Mouse (Mus musculus): ENCODE results near the gene Srrm2. TPM values are rescaled to one million over a fixed set of nuclear protein-coding genes. Genes with fewer than 3 reads are reported as not detected.
A peak's percentile ranks its signal among the peaks of the same experiment; 100 is the strongest.

Gene Srrm2
- polyA plus RNA-seq, 1 experiment from 2014 or later = 399 TPM

- WGBS = 77% methylated on average over 3 of the region's 3 CpGs
- H3K4me1 ChIP-seq (replicated peaks) = peaks cover 25% of the 10 kb centered on the region
- no peak for ATAC-seq (ENCODE audit: insufficient number of reproducible peaks, low FRiP score)
- no peak overlapping the region for H3K27ac ChIP-seq (ENCODE audit: poor library complexity, severe bottlenecking)
- no peak overlapping the region for H3K4me2 ChIP-seq
- H3K4me3 ChIP-seq = no peak overlapping the region
- peaks cover 14% of the 10 kb centered on the region for H3K36me3 ChIP-seq
- H3K27me3 ChIP-seq (replicated peaks) = peaks cover 63% of the 10 kb centered on the region
- no peaks in the 10 kb centered on the region for H3K9me3 ChIP-seq (replicated peaks)
- H3K9ac ChIP-seq = no peak overlapping the region
Observed at GRCm38 (mm10) chr17:23747471-23747870, 42.9 kb upstream of the Srrm2 start.

DNA sequence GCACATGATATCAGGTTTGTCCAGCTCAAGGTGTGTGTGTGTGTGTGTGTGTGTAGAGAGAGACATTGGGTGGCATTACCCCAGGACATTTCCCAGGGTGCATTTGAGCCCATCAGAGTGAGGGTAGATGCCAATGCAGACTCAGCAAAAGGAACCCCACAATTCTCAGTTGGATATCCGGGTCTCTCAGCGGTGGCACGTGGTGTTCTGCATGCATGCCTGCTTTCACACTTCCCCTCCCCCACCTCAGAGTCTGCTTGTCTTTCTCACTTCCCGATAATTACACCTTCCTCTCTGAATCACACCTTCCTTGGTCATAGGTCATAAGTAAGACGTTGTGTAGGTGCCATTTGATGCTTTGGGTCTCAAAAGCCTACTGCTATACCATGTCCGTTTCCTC is 42.3 kb upstream of the Srrm2 start:
- Histone ChIP-seq H3K4me2 (no peak overlapping the region), H3K27me3 (replicated peaks) (peaks cover 58% of the 10 kb centered on the region), H3K9ac (no peak overlapping the region), H3K4me3 (no peak overlapping the region), H3K9me3 (replicated peaks) (no peaks in the 10 kb centered on the region), H3K4me1 (replicated peaks) (peaks cover 22% of the 10 kb centered on the region), H3K27ac (ENCODE audit: poor library complexity, severe bottlenecking) (no peak overlapping the region), H3K36me3 (peaks cover 19% of the 10 kb centered on the region)
- WGBS = 27% methylated on average over 6 of the region's 6 CpGs
- no peak for ATAC-seq (ENCODE audit: insufficient number of reproducible peaks, low FRiP score)

DNA sequence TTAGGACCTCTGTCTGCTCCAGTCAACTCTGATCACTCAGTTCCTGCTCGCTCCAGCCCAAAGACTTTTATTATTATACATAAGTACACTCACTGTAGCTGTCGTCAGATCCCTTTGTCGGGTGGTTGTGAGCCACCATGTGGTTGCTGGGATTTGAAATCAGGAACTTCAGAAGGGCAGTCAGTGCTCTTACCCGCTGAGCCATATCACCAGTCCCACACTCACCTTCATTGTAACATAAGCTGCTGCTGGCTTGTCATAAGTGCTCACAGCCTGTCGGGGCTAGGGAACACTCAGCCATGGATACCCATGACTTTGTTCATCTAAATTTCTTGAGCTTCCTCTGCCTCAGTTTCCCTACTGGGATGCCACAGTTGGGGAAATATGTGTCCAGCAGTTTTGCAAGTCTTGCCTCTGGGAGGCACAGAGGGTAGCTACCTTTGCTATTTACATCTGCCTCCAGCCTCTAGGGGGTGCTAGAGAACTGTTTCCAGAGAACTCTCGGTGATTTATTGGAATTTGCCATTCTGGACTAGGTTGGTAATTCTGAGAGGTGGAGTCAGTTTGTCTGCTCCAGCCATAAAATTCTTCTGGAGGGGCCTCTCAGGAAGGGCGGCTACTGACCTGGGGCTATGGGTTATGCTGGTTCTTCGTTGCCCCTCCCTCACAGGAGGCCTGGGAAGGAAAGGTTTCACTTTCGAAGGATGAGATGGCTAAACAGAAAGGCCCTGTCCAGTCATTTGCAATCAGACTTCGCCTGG is 41.5 kb upstream of the Srrm2 start:
- peak; percentile 16; the same call in 1 of the 2 replicates for ATAC-seq (ENCODE audit: insufficient number of reproducible peaks, low FRiP score)

DNA sequence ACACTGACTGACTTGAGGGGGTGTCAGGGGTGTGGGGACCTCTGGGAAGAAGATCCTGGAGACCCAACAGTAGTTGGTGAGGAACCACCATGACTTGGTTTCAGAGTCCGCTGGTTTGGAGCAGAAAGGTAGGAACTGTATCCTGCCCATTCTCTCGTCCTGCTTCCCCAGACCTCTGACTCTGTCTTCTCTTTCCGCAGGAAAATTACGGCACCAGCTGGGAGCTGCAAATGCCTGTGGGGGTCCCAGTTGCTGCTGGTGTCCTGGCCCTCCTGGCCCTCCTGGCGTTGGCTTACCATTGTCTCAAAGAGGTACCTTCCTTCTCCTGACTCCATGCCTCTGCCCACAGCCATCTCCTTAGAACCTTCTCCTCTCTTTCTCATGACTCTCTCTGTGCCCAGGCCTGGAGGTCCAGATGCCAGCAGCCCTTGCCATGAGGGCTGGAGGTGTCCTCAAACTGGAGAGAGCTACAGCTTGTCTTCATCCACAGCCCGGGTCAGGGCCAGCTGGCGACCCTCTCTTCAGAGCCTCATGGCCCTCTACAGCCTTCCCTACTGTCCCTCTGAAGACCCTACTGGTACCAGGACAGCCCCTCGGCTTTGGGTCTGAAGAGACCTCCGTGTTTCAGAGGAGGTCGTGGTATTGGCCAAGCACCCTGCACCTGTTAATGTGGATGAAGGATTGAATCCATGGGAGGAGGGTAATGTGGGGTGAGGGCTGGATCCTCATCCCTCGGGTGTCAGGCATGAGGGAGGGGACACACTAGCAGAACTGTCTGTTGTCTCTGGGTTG is 40.7 kb upstream of the Srrm2 start:
- peaks cover 42% of the 10 kb centered on the region for H3K27me3 ChIP-seq (replicated peaks)
- no peak; the same call in 1 of the 2 replicates for ATAC-seq (ENCODE audit: insufficient number of reproducible peaks, low FRiP score)
- peaks cover 34% of the 10 kb centered on the region for H3K36me3 ChIP-seq
- H3K4me1 ChIP-seq (replicated peaks) = peaks cover 18% of the 10 kb centered on the region
- H3K9ac ChIP-seq = no peak overlapping the region
- H3K4me2 ChIP-seq = peak overlapping the region; percentile 58
- H3K27ac ChIP-seq (ENCODE audit: poor library complexity, severe bottlenecking) = no peak overlapping the region
- H3K4me3 ChIP-seq = no peak overlapping the region
- 71% methylated on average over 11 of the region's 11 CpGs for WGBS
- no peaks in the 10 kb centered on the region for H3K9me3 ChIP-seq (replicated peaks)

More for the DNA sequence above, 41.5 kb upstream of the Srrm2 start:
- Histone ChIP-seq H3K27ac (ENCODE audit: poor library complexity, severe bottlenecking) (no peak overlapping the region), H3K4me2 (peak overlapping the region; percentile 58), H3K4me1 (replicated peaks) (peaks cover 22% of the 10 kb centered on the region), H3K9me3 (replicated peaks) (no peaks in the 10 kb centered on the region), H3K36me3 (peaks cover 27% of the 10 kb centered on the region), H3K27me3 (replicated peaks) (peaks cover 50% of the 10 kb centered on the region), H3K9ac (no peak overlapping the region), H3K4me3 (peak overlapping the region; percentile 29; the same call in 1 of the 2 replicates)
- WGBS = 33% methylated on average over 10 of the region's 10 CpGs

DNA sequence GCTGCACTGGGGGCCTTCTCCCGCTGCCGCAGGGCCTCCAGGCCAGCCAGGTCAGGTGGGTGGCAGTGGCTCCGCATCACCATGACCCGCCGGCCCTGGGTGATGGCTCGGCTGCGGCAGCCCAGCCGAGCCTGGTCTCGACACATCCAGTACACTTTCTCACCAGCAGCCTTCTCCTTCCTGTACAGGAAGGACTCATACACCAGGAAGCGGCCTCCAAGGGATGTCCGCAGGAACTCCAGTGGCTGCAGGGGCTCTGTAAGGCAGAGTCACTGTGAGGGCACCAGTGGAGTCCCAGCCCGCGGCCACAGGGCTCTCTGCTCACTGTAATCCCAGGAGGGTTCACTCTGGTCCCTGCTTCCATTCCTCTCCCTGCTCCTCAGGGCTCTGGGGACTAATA is 34.6 kb upstream of the Srrm2 start:
- no peaks in the 10 kb centered on the region for H3K9me3 ChIP-seq (replicated peaks)
- 83% methylated on average over 13 of the region's 13 CpGs for WGBS
- H3K36me3 ChIP-seq = peaks cover 93% of the 10 kb centered on the region
- no peak for ATAC-seq (ENCODE audit: insufficient number of reproducible peaks, low FRiP score)
- no peak overlapping the region for H3K4me2 ChIP-seq
- no peaks in the 10 kb centered on the region for H3K27me3 ChIP-seq (replicated peaks)
- no peak overlapping the region for H3K4me3 ChIP-seq
- H3K9ac ChIP-seq = no peak overlapping the region
- H3K27ac ChIP-seq (ENCODE audit: poor library complexity, severe bottlenecking) = no peak overlapping the region
- H3K4me1 ChIP-seq (replicated peaks) = no peaks in the 10 kb centered on the region

- Histone ChIP-seq H3K4me1 (replicated peaks) (no peaks in the 10 kb centered on the region), H3K27me3 (replicated peaks) (no peaks in the 10 kb centered on the region), H3K9ac (no peak overlapping the region), H3K36me3 (peaks cover 98% of the 10 kb centered on the region), H3K27ac (ENCODE audit: poor library complexity, severe bottlenecking) (no peak overlapping the region), H3K4me3 (no peak overlapping the region), H3K9me3 (replicated peaks) (no peaks in the 10 kb centered on the region), H3K4me2 (no peak overlapping the region)
- 93% methylated on average over 9 of the region's 9 CpGs for WGBS
- no peak for ATAC-seq (ENCODE audit: insufficient number of reproducible peaks, low FRiP score)
Observed at GRCm38 (mm10) chr17:23757581-23757980, 32.8 kb upstream of the Srrm2 start.

DNA sequence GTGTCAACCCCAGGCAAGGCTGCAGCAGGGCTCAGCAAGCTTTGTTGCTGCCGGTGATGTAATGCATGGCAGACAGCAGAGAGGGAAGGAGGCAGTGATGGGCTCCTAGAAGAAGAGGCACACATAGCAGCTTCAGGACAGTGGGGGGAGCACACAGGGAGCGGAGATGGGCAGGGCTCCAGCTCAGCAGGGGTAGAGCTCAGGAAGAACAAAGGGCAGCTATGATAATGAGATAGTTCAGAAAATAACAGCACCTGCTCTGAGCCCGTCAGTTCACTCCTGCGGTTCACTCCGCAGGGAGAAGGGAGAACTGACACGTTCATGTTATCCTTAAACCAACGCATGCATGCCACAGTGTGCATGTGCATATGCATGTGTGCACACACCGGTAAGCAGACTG is 31.5 kb upstream of the Srrm2 start:
- Histone ChIP-seq H3K27me3 (replicated peaks) (no peaks in the 10 kb centered on the region), H3K9me3 (replicated peaks) (no peaks in the 10 kb centered on the region), H3K4me1 (replicated peaks) (no peaks in the 10 kb centered on the region), H3K4me2 (no peak overlapping the region), H3K4me3 (no peak overlapping the region), H3K27ac (ENCODE audit: poor library complexity, severe bottlenecking) (no peak overlapping the region), H3K36me3 (peaks cover 92% of the 10 kb centered on the region), H3K9ac (no peak overlapping the region)
- no peak for ATAC-seq (ENCODE audit: insufficient number of reproducible peaks, low FRiP score)
- 83% methylated on average over 8 of the region's 8 CpGs for WGBS

DNA sequence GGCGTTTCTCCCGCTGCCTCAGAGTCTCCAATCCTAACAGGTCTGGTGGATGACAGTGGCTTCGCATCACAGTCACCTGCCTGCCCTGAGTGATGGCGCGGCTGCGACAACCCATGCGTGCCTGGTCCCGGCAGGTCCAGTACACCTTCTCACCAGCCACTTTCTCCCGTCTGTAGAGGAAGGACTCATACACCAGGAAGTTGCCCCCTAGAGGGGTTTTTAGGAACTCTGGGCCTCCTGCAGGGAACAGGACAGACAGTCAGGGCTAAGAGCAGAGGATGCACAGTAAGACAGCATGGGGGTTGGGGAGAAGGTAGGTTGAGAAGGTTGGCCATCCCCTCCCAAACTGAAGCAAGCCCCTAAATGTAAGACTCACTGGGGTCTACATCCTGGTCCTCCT is 30.1 kb upstream of the Srrm2 start:
- Histone ChIP-seq H3K9me3 (replicated peaks) (no peaks in the 10 kb centered on the region), H3K4me3 (no peak overlapping the region), H3K27ac (ENCODE audit: poor library complexity, severe bottlenecking) (no peak overlapping the region), H3K4me1 (replicated peaks) (no peaks in the 10 kb centered on the region), H3K4me2 (no peak overlapping the region), H3K9ac (no peak overlapping the region), H3K36me3 (peaks cover 79% of the 10 kb centered on the region), H3K27me3 (replicated peaks) (no peaks in the 10 kb centered on the region)
- 89% methylated on average over 9 of the region's 9 CpGs for WGBS
- ATAC-seq (ENCODE audit: insufficient number of reproducible peaks, low FRiP score) = no peak

- Histone ChIP-seq H3K4me1 (replicated peaks) (no peaks in the 10 kb centered on the region), H3K27me3 (replicated peaks) (no peaks in the 10 kb centered on the region), H3K27ac (ENCODE audit: poor library complexity, severe bottlenecking) (no peak overlapping the region), H3K9ac (no peak overlapping the region), H3K4me2 (no peak overlapping the region), H3K4me3 (no peak overlapping the region), H3K36me3 (peaks cover 73% of the 10 kb centered on the region), H3K9me3 (replicated peaks) (no peaks in the 10 kb centered on the region)
- WGBS = 91% methylated on average over 3 of the region's 3 CpGs
- ATAC-seq (ENCODE audit: insufficient number of reproducible peaks, low FRiP score) = no peak
Observed at GRCm38 (mm10) chr17:23761155-23761554, 29.2 kb upstream of the Srrm2 start.

- H3K4me1 ChIP-seq (replicated peaks) = no peaks in the 10 kb centered on the region
- no peak overlapping the region for H3K4me2 ChIP-seq
- H3K9me3 ChIP-seq (replicated peaks) = no peaks in the 10 kb centered on the region
- H3K9ac ChIP-seq = no peak overlapping the region
- no peak for ATAC-seq (ENCODE audit: insufficient number of reproducible peaks, low FRiP score)
- H3K27ac ChIP-seq (ENCODE audit: poor library complexity, severe bottlenecking) = no peak overlapping the region
- H3K36me3 ChIP-seq = peaks cover 56% of the 10 kb centered on the region
- H3K27me3 ChIP-seq (replicated peaks) = no peaks in the 10 kb centered on the region
- WGBS = 86% methylated on average over 11 of the region's 11 CpGs
- H3K4me3 ChIP-seq = no peak overlapping the region
Observed at GRCm38 (mm10) chr17:23762976-23763375, 27.4 kb upstream of the Srrm2 start.

DNA sequence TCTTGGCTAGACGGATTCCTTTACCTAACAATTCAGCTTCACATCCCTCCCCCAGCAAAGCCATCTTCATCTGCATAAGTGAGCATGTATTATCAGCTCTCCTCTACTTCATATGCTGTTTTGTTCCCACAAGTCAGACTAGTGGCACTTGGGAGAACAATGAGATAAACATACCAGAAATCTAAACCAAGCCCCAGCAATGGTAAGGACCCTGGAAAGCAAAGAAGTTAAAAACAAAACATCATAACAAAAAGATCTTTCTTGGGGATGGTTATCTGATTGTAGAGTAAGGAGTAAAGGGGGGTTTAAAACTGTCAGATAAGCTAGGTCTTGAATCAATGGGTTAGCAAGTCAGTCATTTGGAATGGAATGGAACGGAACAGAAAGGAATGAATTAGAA is 19.8 kb upstream of the Srrm2 start:
- Histone ChIP-seq H3K9ac (peak overlapping the region; percentile 93), H3K27ac (ENCODE audit: poor library complexity, severe bottlenecking) (peak overlapping the region; percentile 82), H3K4me1 (replicated peaks) (peaks cover 8% of the 10 kb centered on the region), H3K27me3 (replicated peaks) (no peaks in the 10 kb centered on the region), H3K4me3 (peak overlapping the region; percentile 87), H3K36me3 (peaks cover 15% of the 10 kb centered on the region), H3K9me3 (replicated peaks) (no peaks in the 10 kb centered on the region), H3K4me2 (peak overlapping the region; percentile 80)
- WGBS = 14% methylated on average over 2 of the region's 2 CpGs
- no peak for ATAC-seq (ENCODE audit: insufficient number of reproducible peaks, low FRiP score)

Measured in heart, embryonic 12.5 days (tissue).